Mouse (Mus musculus) lung, postnatal 0 days (tissue): Measurements from ENCODE around the gene Tbc1d13. TPM values are rescaled to one million over a fixed set of nuclear protein-coding genes. Genes with fewer than 3 reads are reported as not detected.
A peak's percentile ranks its signal among the peaks of the same experiment; 100 is the strongest.
"Not testable (repeated sequence)": the region's sequence is repeated elsewhere in the genome, so short reads cannot be mapped to it uniquely, and the experiment has no call there.

Experiments used
- ATAC-seq: fragments of 200-750 bp; cut with Nextera tagmentation; 2 replicates; pipeline ENCODE4 v1.8.0; 2017; ENCODE audit warnings: moderate library complexity
- DNase-seq: peaks from one replicate; pipeline ENCODE4 v3.0.0-alpha.2; 2016; ENCODE audit warnings: low spot score
- H3K27ac ChIP-seq: fragments of 300-500 bp; sonication (generic); 2 replicates; pipeline ENCODE4 v1.5.1; 2014; ENCODE audit warnings: antibody characterized with exemption, mild to moderate bottlenecking, low read length, mixed read lengths
- H3K27me3 ChIP-seq: fragments of 300-500 bp; sonication (generic); replicated peaks from 2 replicates; pipeline ENCODE4 v1.6.1; 2014; ENCODE audit warnings: low read length, mixed read lengths; ENCODE audit not compliant: insufficient read depth
- H3K36me3 ChIP-seq: fragments of 300-500 bp; sonication (generic); 2 replicates; pipeline ENCODE4 v1.6.1; 2014; ENCODE audit warnings: low read length, mixed read lengths; ENCODE audit not compliant: insufficient read depth
- H3K4me1 ChIP-seq: fragments of 300-500 bp; sonication (generic); 2 replicates; pipeline ENCODE4 v1.6.1; 2014; ENCODE audit warnings: antibody characterized with exemption, low read depth, low read length, mixed read lengths; ENCODE audit not compliant: insufficient read depth
- H3K4me2 ChIP-seq: fragments of 300-500 bp; sonication (generic); replicated peaks from 2 replicates; pipeline ENCODE4 v1.6.1; 2014; ENCODE audit warnings: low read depth, mild to moderate bottlenecking, low read length, moderate library complexity, mixed read lengths
- H3K4me3 ChIP-seq: fragments of 300-500 bp; sonication (generic); 2 replicates; pipeline ENCODE4 v1.5.1; 2014; ENCODE audit warnings: low read depth, low read length
- H3K9ac ChIP-seq: fragments of 300-500 bp; sonication (generic); replicated peaks from 2 replicates; pipeline ENCODE4 v1.6.1; 2014; ENCODE audit warnings: low read depth, mild to moderate bottlenecking
- H3K9me3 ChIP-seq: fragments of 300-500 bp; sonication (generic); 2 replicates; pipeline ENCODE4 v1.6.1; 2016; ENCODE audit warnings: low read length, mixed read lengths
- CTCF ChIP-seq: IDR thresholded peaks from 2 replicates; pipeline ENCODE4 v1.5.1; 2016; ENCODE audit warnings: antibody characterized with exemption, mild to moderate bottlenecking
- EP300 ChIP-seq: IDR thresholded peaks from 2 replicates; pipeline ENCODE4 v1.6.1; 2016; ENCODE audit warnings: antibody characterized with exemption, mild to moderate bottlenecking, control low read depth
- WGBS: fragments of 180-500 bp; shearing (Covaris S2); extraction: QIAGEN DNeasy Blood & Tissue Kit; methylation state at CpG from one replicate; pipeline ENCODE4 v1.1.7; 2014; 5-methylcytosine and 5-hydroxymethylcytosine counted together
- polyA plus RNA-seq: library from polyadenylated mRNA; unstranded; fragments of >200 nt; fragmentation: Nextera tagmentation; extraction: Ambion mirVana; gene quantifications from 2 replicates; pipeline ENCODE4 v1.2.1, GENCODE M21; 2015

The Tbc1d13 gene
- polyA plus RNA-seq, 1 experiment from 2014 or later, result 4.5 TPM

GRCm38 (mm10) chr2:30177700-30178675 lies 44.4 kb downstream of the Tbc1d13 start, which contains the start of gene Spout1:
Gene Spout1 (minus strand): TSS chr2:30178459.
- peaks cover 19% of the 10 kb centered on the region for H3K36me3 ChIP-seq
- H3K9me3 ChIP-seq, result no peaks in the 10 kb centered on the region
- peak within 1 kb of the TSS; percentile 70 for H3K4me2 ChIP-seq
- peak within 1 kb of the TSS; percentile 57 for H3K27ac ChIP-seq
- ATAC-seq (peak; percentile 100), DNase-seq (peak; percentile 99)
- peak within 1 kb of the TSS; percentile 64 for H3K9ac ChIP-seq
- H3K27me3 ChIP-seq, result no peaks in the 10 kb centered on the region
- WGBS, result 2% methylated on average over 54 of the region's 54 CpGs
- H3K4me1 ChIP-seq, result peaks cover 8% of the 10 kb centered on the region; the same call in 1 of the 2 replicates
- TF ChIP-seq CTCF (no peak), EP300 (no peak)
- H3K4me3 ChIP-seq, result peak within 1 kb of the TSS; percentile 51

- DNase-seq, H3K9ac ChIP-seq, H3K27ac ChIP-seq, ATAC-seq, H3K27me3 ChIP-seq, H3K4me1 ChIP-seq, H3K9me3 ChIP-seq: not testable (repeated sequence)
- peak overlapping the region; percentile 70; the same call in 1 of the 2 replicates for H3K4me2 ChIP-seq
- peaks cover 15% of the 10 kb centered on the region for H3K36me3 ChIP-seq
- WGBS, result 47% methylated on average over 7 of the region's 7 CpGs
- H3K4me3 ChIP-seq, result peak overlapping the region; percentile 51; the same call in 1 of the 2 replicates
These were observed 45.2 kb downstream of the Tbc1d13 start for GRCm38 (mm10) chr2:30178711-30179110.

- 90% methylated on average over 2 of the region's 2 CpGs for WGBS
- no peak overlapping the region for H3K27ac ChIP-seq
- TF ChIP-seq EP300 (no peak), CTCF (no peak)
These were observed 48.9 kb downstream of the Tbc1d13 start for GRCm38 (mm10) chr2:30182424-30182823.

GRCm38 (mm10) chr2:30183721-30184120 lies 50.2 kb downstream of the Tbc1d13 start:
- TF ChIP-seq CTCF (no peak), EP300 (no peak)
- no peak overlapping the region for H3K4me2 ChIP-seq
- no peak overlapping the region for H3K27ac ChIP-seq
- no peak for DNase-seq
- H3K4me3 ChIP-seq, result no peak overlapping the region
- H3K27me3 ChIP-seq, result no peaks in the 10 kb centered on the region
- H3K9ac ChIP-seq, result no peak overlapping the region
- no peaks in the 10 kb centered on the region for H3K9me3 ChIP-seq
- no peaks in the 10 kb centered on the region for H3K4me1 ChIP-seq
- ATAC-seq, result no peak
- H3K36me3 ChIP-seq, result 0 out of 2 replicates have a peak, but pooled peaks cover 4% of the 10 kb centered on the region
- 68% methylated on average over 3 of the region's 3 CpGs for WGBS

More at GRCm38 (mm10) chr2:30182424-30182823, 48.9 kb downstream of the Tbc1d13 start:
- Histone ChIP-seq H3K36me3 (no peaks in the 10 kb centered on the region), H3K9ac (no peak overlapping the region), H3K27me3 (no peaks in the 10 kb centered on the region), H3K4me2 (no peak overlapping the region), H3K4me1 (peaks cover 6% of the 10 kb centered on the region; the same call in 1 of the 2 replicates), H3K4me3 (no peak overlapping the region), H3K9me3 (no peaks in the 10 kb centered on the region)
- ATAC-seq (no peak), DNase-seq (no peak)

- ATAC-seq (no peak), DNase-seq (no peak)
- no peak overlapping the region for H3K4me3 ChIP-seq
- no peaks in the 10 kb centered on the region for H3K4me1 ChIP-seq
- H3K9me3 ChIP-seq, result no peaks in the 10 kb centered on the region
- H3K27ac ChIP-seq, result no peak overlapping the region
- H3K9ac ChIP-seq, result no peak overlapping the region
- WGBS, result 72% methylated on average over 5 of the region's 6 CpGs
- no peak for TF ChIP-seq CTCF
- no peak for TF ChIP-seq EP300
- no peak overlapping the region for H3K4me2 ChIP-seq
- H3K36me3 ChIP-seq, result 0 out of 2 replicates have a peak, but pooled peaks cover 4% of the 10 kb centered on the region
- no peaks in the 10 kb centered on the region for H3K27me3 ChIP-seq
These were observed 51.7 kb downstream of the Tbc1d13 start for GRCm38 (mm10) chr2:30185276-30185675.

GRCm38 (mm10) chr2:30185681-30186080 lies 52.1 kb downstream of the Tbc1d13 start:
- H3K27ac ChIP-seq, result no peak overlapping the region
- H3K27me3 ChIP-seq, result no peaks in the 10 kb centered on the region
- no peaks in the 10 kb centered on the region for H3K9me3 ChIP-seq
- H3K9ac ChIP-seq, result no peak overlapping the region
- H3K36me3 ChIP-seq, result 0 out of 2 replicates have a peak, but pooled peaks cover 4% of the 10 kb centered on the region
- no peaks in the 10 kb centered on the region for H3K4me1 ChIP-seq
- no peak overlapping the region for H3K4me2 ChIP-seq
- H3K4me3 ChIP-seq, result no peak overlapping the region
- WGBS, result 80% methylated on average over 3 of the region's 3 CpGs
- DNase-seq, result no peak
- ATAC-seq, result no peak
- TF ChIP-seq EP300 (no peak), CTCF (no peak)
